27 mouse cellular contexts compared by ENCODE assay signal in the genomic region with DNA sequence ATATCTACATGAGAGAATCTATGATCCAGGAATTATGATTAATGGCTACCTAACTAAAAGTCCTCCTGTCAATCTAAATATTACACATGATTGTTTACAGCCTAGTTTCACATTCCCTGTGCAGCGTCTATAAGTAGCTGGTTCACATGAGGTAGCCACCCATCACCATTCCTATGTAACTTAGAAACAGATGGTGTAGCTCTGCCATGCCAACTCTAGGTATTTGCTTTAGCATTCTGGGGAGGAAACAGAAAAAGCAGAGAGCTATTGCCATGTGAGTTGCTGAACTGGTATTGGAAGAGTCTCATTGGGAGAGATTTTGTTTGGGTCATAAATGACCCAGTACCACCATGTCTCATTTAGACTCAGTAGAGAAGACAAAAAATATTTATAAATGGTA. TPM values are rescaled to one million over a fixed set of nuclear protein-coding genes. Genes with fewer than 3 reads are reported as not detected.
DNase-seq lines count a peak whose midpoint lies in the region; ATAC-seq and TF ChIP-seq lines count a peak whose summit lies in the region.
"Had no signal": no experiment of that assay in that cellular context is flagged by ENCODE, and none has a peak within 500 bp of the region (broad histone marks: within the 10 kb centered on the region; RNA-seq: fewer than 3 reads in every experiment).

No protein-coding gene starts in this region.

- H3K4me3 ChIP-seq in thymus, adult 2 months (ENCODE audit: control insufficient read depth, insufficient read depth, low read length), result no peak overlapping the region
- H3K4me3 ChIP-seq: forebrain, embryonic 10.5 days; forebrain, embryonic 15.5 days; heart, adult 2 months; heart, embryonic 10.5 days; heart, embryonic 13.5 days; intestine, embryonic 15.5 days had no signal

- ATAC-seq in frontal cortex, adult (ENCODE audit: low TSS enrichment), result peak; percentile 41
- ATAC-seq: CD4-positive, CD25-positive, alpha-beta regulatory T cell, adult 4 months; forebrain, embryonic 15.5 days; intestine, embryonic 15.5 days had no signal

- H3K4me1 ChIP-seq in thymus, adult 2 months (replicated peaks; ENCODE audit: control insufficient read depth, insufficient read depth, low read length), result no peaks in the 10 kb centered on the region

- no peaks in the 10 kb centered on the region for H3K36me3 ChIP-seq in thymus, adult 2 months (ENCODE audit: control insufficient read depth, insufficient read depth, low read length)
- H3K36me3 ChIP-seq: forebrain, embryonic 10.5 days; forebrain, embryonic 15.5 days; heart, embryonic 10.5 days; heart, embryonic 13.5 days; hindbrain, embryonic 13.5 days; intestine, embryonic 15.5 days had no signal

- WGBS in thymus, adult 2 months, result 90% methylated on average over 1 of the region's 1 CpGs

- H3K27me3 ChIP-seq in thymus, adult 2 months (ENCODE audit: control insufficient read depth, insufficient read depth, low read length), result no peaks in the 10 kb centered on the region
- H3K27me3 ChIP-seq: forebrain, embryonic 15.5 days; hindbrain, embryonic 13.5 days had no signal

- TF ChIP-seq CTCF in brain, embryonic 14.5 days (IDR thresholded peaks at IDR 0.05; ENCODE audit: borderline replicate concordance, extremely low read depth, insufficient read depth, insufficient read length), result no peak
- no peak for TF ChIP-seq CTCF in thymus, adult 2 months (IDR thresholded peaks at IDR 0.05; ENCODE audit: borderline replicate concordance, control insufficient read depth, extremely low read depth, insufficient read depth, low read length, poor library complexity)

- H3K27ac ChIP-seq in thymus, adult 2 months (ENCODE audit: control insufficient read depth, insufficient read depth, low read length), result no peak overlapping the region
- H3K27ac ChIP-seq: forebrain, embryonic 10.5 days; forebrain, embryonic 15.5 days; heart, adult 2 months; heart, embryonic 10.5 days; heart, embryonic 13.5 days; hindbrain, embryonic 13.5 days; intestine, embryonic 15.5 days had no signal

- TF ChIP-seq POLR2A in brain, embryonic 14.5 days (IDR thresholded peaks at IDR 0.05; ENCODE audit: borderline replicate concordance, extremely low read depth, insufficient read depth, insufficient read length, poor library complexity, severe bottlenecking), result no peak
- TF ChIP-seq POLR2A in thymus, adult 2 months (IDR thresholded peaks at IDR 0.05; ENCODE audit: control insufficient read depth, extremely low read depth, insufficient read depth, low read length, poor library complexity), result no peak

- DNase-seq in frontal cortex, postnatal 25 days (ENCODE audit: low spot score in 2 of 2), result no peak
- peak; percentile 10 to 15 for DNase-seq in left cerebral cortex, adult 18-20 months (ENCODE audit: low spot score in 2 of 2)
- no peak for DNase-seq in left cerebral cortex, adult 8-10 months (ENCODE audit: low spot score in 2 of 2)
- peak; percentile 50 for DNase-seq in brain, embryonic 14.5 days (ENCODE audit: low read depth)
- no peak for DNase-seq in thymus, adult 2 months
- DNase-seq: adrenal gland, adult 2 months; adrenal gland, postnatal 14 days; cerebellum, adult 18-20 months; cerebellum, adult 9-10 months; cerebellum, postnatal 14 days; gastrocnemius, postnatal 10 days; gastrocnemius, postnatal 36 days; heart, adult 2 months; heart, postnatal 14 days; kidney, adult 11 months had no signal

RNA-seq across cellular contexts. Expression of a gene that starts 4.4 kb away (rescaled TPM):
- 100 to 1,000 TPM; 233 to 243 TPM for total RNA-seq in left cerebral cortex, adult 18-20 months (2021)
- total RNA-seq in left cerebral cortex, adult 8-10 months (2022), result 100 to 1,000 TPM; 216 to 245 (median 229) TPM
- 121 and 146 TPM in 2 replicates for polyA plus RNA-seq in brain, embryonic 14.5 days (2012; rRNA removed)
- polyA plus RNA-seq in thymus, adult 2 months (2012; rRNA removed), result 5.5 and 6.0 TPM in 2 replicates
- total RNA-seq: gastrocnemius, postnatal 36 days; granulocyte monocyte progenitor cell, adult 5-6 weeks; hematopoietic stem cell, adult 5-6 weeks; MEL had no signal
- polyA plus RNA-seq: C2C12 had no signal

Comparison
In these comparisons a context has a peak if more than half of its experiments do, and no peak if none do; other contexts are left out.
1. DNase-seq: peak in left cerebral cortex, adult 18-20 months (2 of 2) and brain, embryonic 14.5 days (single experiment); none in frontal cortex, postnatal 25 days (0 of 2), left cerebral cortex, adult 8-10 months (0 of 2) and thymus, adult 2 months (single experiment).